Mouse (Mus musculus) embryonic facial prominence, embryonic 11.5 days (tissue): ENCODE measurements around the gene Babam2. TPM values are rescaled to one million over a fixed set of nuclear protein-coding genes. Genes with fewer than 3 reads are reported as not detected.

ENCODE experiments used
- ATAC-seq: fragments of 200-750 bp; cut with Nextera tagmentation; replicated peaks from 2 replicates; pipeline ENCODE4 v1.8.0; 2017; ENCODE audit warnings: low read depth; ENCODE audit not compliant: insufficient number of reproducible peaks, low FRiP score, low TSS enrichment
- DNase-seq: peaks from one replicate; pipeline ENCODE4 v3.0.0-alpha.2; 2015; ENCODE audit warnings: low spot score
- H3K27ac ChIP-seq: fragments of 300-500 bp; sonication (generic); replicated peaks from 2 replicates; pipeline ENCODE4 v1.5.1; 2014; ENCODE audit warnings: mild to moderate bottlenecking, low read depth, low read length, control low read depth
- H3K27me3 ChIP-seq: fragments of 300-500 bp; sonication (generic); 2 replicates; pipeline ENCODE4 v1.6.1; 2014; ENCODE audit warnings: mild to moderate bottlenecking, low read length, moderate library complexity, mixed read lengths; ENCODE audit not compliant: control insufficient read depth, insufficient read depth
- H3K36me3 ChIP-seq: fragments of 300-500 bp; sonication (generic); replicated peaks from 2 replicates; pipeline ENCODE4 v1.6.1; 2014; ENCODE audit warnings: low read depth, mild to moderate bottlenecking, low read length, moderate library complexity, mixed read lengths; ENCODE audit not compliant: control insufficient read depth, insufficient read depth
- H3K4me1 ChIP-seq: fragments of 300-500 bp; sonication (generic); 2 replicates; pipeline ENCODE4 v1.6.1; 2014; ENCODE audit warnings: low read length, mixed read lengths; ENCODE audit not compliant: control insufficient read depth, insufficient read depth
- H3K4me2 ChIP-seq: fragments of 300-500 bp; sonication (generic); 2 replicates; pipeline ENCODE4 v1.6.1; 2014; ENCODE audit warnings: low read depth, mild to moderate bottlenecking, control low read depth, low read length, moderate library complexity
- H3K4me3 ChIP-seq: fragments of 300-500 bp; sonication (generic); 2 replicates; pipeline ENCODE4 v1.5.1; 2014; ENCODE audit warnings: low read depth, low read length, control low read depth
- H3K9ac ChIP-seq: fragments of 300-500 bp; sonication (generic); replicated peaks from 2 replicates; pipeline ENCODE4 v1.6.1; 2014; ENCODE audit warnings: mild to moderate bottlenecking, control low read depth, low read length
- H3K9me3 ChIP-seq: fragments of 300-500 bp; sonication (generic); replicated peaks from 2 replicates; pipeline ENCODE4 v1.6.1; 2016; ENCODE audit warnings: mild to moderate bottlenecking, low read length, inconsistent platforms, mixed read lengths; ENCODE audit not compliant: control insufficient read depth
- WGBS: fragments of 180-500 bp; shearing (Covaris S2); extraction: QIAGEN DNeasy Blood & Tissue Kit; methylation state at CpG from one replicate; pipeline ENCODE4 v1.1.7; 2014; 5-methylcytosine and 5-hydroxymethylcytosine counted together
- polyA plus RNA-seq: library from polyadenylated mRNA; unstranded; fragments of >200 nt; fragmentation: Nextera tagmentation; extraction: Ambion mirVana; gene quantifications from 2 replicates; pipeline ENCODE4 v1.2.1, GENCODE M21; 2014

Babam2 gene
- polyA plus RNA-seq, 1 experiment from 2014 or later = 38.8 TPM

- Histone ChIP-seq H3K9ac (no peak overlapping the region), H3K9me3 (no peaks in the 10 kb centered on the region), H3K4me3 (no peak overlapping the region), H3K27me3 (no peaks in the 10 kb centered on the region), H3K4me2 (no peak overlapping the region), H3K36me3 (no peaks in the 10 kb centered on the region), H3K27ac (no peak overlapping the region), H3K4me1 (0 out of 2 replicates have a peak, but pooled peaks cover 2% of the 10 kb centered on the region)
- 58% methylated on average over 4 of the region's 4 CpGs for WGBS
- no peak for DNase-seq
- ATAC-seq = no peak
Observed at GRCm38 (mm10) chr5:31698931-31699330, 1.4 kb downstream of the Babam2 start.

GRCm38 (mm10) chr5:31699397-31699796, 1.9 kb downstream of the Babam2 start:
- ATAC-seq = no peak
- H3K9me3 ChIP-seq = no peaks in the 10 kb centered on the region
- H3K27me3 ChIP-seq = no peaks in the 10 kb centered on the region
- H3K4me1 ChIP-seq = 0 out of 2 replicates have a peak, but pooled peaks cover 2% of the 10 kb centered on the region
- no peak for DNase-seq
- no peak overlapping the region for H3K4me2 ChIP-seq
- H3K27ac ChIP-seq = no peak overlapping the region
- no peak overlapping the region for H3K9ac ChIP-seq
- H3K4me3 ChIP-seq = no peak overlapping the region
- no peaks in the 10 kb centered on the region for H3K36me3 ChIP-seq

- no peak overlapping the region for H3K4me3 ChIP-seq
- H3K27me3 ChIP-seq = no peaks in the 10 kb centered on the region
- no peaks in the 10 kb centered on the region for H3K9me3 ChIP-seq
- no peak overlapping the region for H3K4me2 ChIP-seq
- no peak for ATAC-seq
- no peak overlapping the region for H3K27ac ChIP-seq
- DNase-seq = no peak
- no peak overlapping the region for H3K9ac ChIP-seq
- WGBS = 83% methylated on average over 5 of the region's 5 CpGs
- no peaks in the 10 kb centered on the region for H3K4me1 ChIP-seq
- no peaks in the 10 kb centered on the region for H3K36me3 ChIP-seq
Observed at GRCm38 (mm10) chr5:31704971-31705370, 7.5 kb downstream of the Babam2 start.

GRCm38 (mm10) chr5:31706826-31707225, 9.3 kb downstream of the Babam2 start:
- no peak for DNase-seq
- no peak overlapping the region for H3K4me3 ChIP-seq
- H3K9me3 ChIP-seq = no peaks in the 10 kb centered on the region
- no peak for ATAC-seq
- H3K9ac ChIP-seq = no peak overlapping the region
- no peaks in the 10 kb centered on the region for H3K36me3 ChIP-seq
- no peaks in the 10 kb centered on the region for H3K27me3 ChIP-seq
- H3K4me2 ChIP-seq = no peak overlapping the region
- H3K27ac ChIP-seq = no peak overlapping the region
- 81% methylated on average over 4 of the region's 4 CpGs for WGBS
- no peaks in the 10 kb centered on the region for H3K4me1 ChIP-seq

- Histone ChIP-seq H3K27me3 (no peaks in the 10 kb centered on the region), H3K9ac (no peak overlapping the region), H3K36me3 (no peaks in the 10 kb centered on the region), H3K4me3 (no peak overlapping the region), H3K4me1 (no peaks in the 10 kb centered on the region), H3K4me2 (no peak overlapping the region), H3K27ac (no peak overlapping the region), H3K9me3 (no peaks in the 10 kb centered on the region)
- no peak for DNase-seq
- no peak for ATAC-seq
- WGBS = 66% methylated on average over 1 of the region's 1 CpGs
Observed at GRCm38 (mm10) chr5:31709389-31709788, 11.9 kb downstream of the Babam2 start.

GRCm38 (mm10) chr5:31713280-31713711, 15.8 kb downstream of the Babam2 start:
- H3K9ac ChIP-seq = no peak overlapping the region
- no peak overlapping the region for H3K4me2 ChIP-seq
- H3K36me3 ChIP-seq = no peaks in the 10 kb centered on the region
- 89% methylated on average over 2 of the region's 2 CpGs for WGBS
- no peaks in the 10 kb centered on the region for H3K27me3 ChIP-seq
- no peak overlapping the region for H3K4me3 ChIP-seq
- no peak overlapping the region for H3K27ac ChIP-seq
- ATAC-seq = no peak
- no peaks in the 10 kb centered on the region for H3K4me1 ChIP-seq
- no peaks in the 10 kb centered on the region for H3K9me3 ChIP-seq
- DNase-seq = no peak

GRCm38 (mm10) chr5:31713841-31714264, 16.4 kb downstream of the Babam2 start:
- H3K9me3 ChIP-seq = no peaks in the 10 kb centered on the region
- no peak overlapping the region for H3K9ac ChIP-seq

GRCm38 (mm10) chr5:31715486-31716150, 18.1 kb downstream of the Babam2 start:
- Histone ChIP-seq H3K36me3 (no peaks in the 10 kb centered on the region), H3K4me3 (no peak overlapping the region), H3K27ac (no peak overlapping the region), H3K4me1 (no peaks in the 10 kb centered on the region), H3K27me3 (no peaks in the 10 kb centered on the region), H3K9me3 (no peaks in the 10 kb centered on the region), H3K9ac (no peak overlapping the region), H3K4me2 (no peak overlapping the region)
- WGBS = 86% methylated on average over 4 of the region's 4 CpGs
- DNase-seq = no peak
- no peak for ATAC-seq

More at GRCm38 (mm10) chr5:31713841-31714264, 16.4 kb downstream of the Babam2 start:
- WGBS = 67% methylated on average over 5 of the region's 5 CpGs
- Histone ChIP-seq H3K36me3 (no peaks in the 10 kb centered on the region), H3K4me3 (no peak overlapping the region), H3K4me1 (no peaks in the 10 kb centered on the region), H3K27me3 (no peaks in the 10 kb centered on the region), H3K4me2 (no peak overlapping the region), H3K27ac (no peak overlapping the region)
- no peak for DNase-seq
- no peak for ATAC-seq
